Mouse (Mus musculus) MEL (cell line): ENCODE results near the gene Emg1. TPM values are rescaled to one million over a fixed set of nuclear protein-coding genes. Genes with fewer than 3 reads are reported as not detected.
A peak's percentile ranks its signal among the peaks of the same experiment; 100 is the strongest.

Experiments
- DNase-seq: peaks from one replicate; pipeline ENCODE4 v3.0.0; 2011; ENCODE audit warnings: low read depth, low spot score
- H3K27ac ChIP-seq: 2 replicates; pipeline ENCODE4 v1.5.1; 2012; ENCODE audit warnings: low read depth, mild to moderate bottlenecking, control low read depth, low read length, moderate library complexity; ENCODE audit not compliant: control insufficient read depth
- H3K27me3 ChIP-seq, 2 experiments: fragments of 150-350 bp in 1 of 2; sonication (generic) in 1 of 2; 2 replicates each; pipeline ENCODE4 v1.6.1; 2012; ENCODE audit warnings: low read length in 2 of 2, mild to moderate bottlenecking in 2 of 2, improper control_type of control experiment in 1 of 2, moderate library complexity in 1 of 2; ENCODE audit not compliant: insufficient read depth in 2 of 2, control insufficient read depth in 1 of 2
- H3K36me3 ChIP-seq, 2 experiments: 2 replicates each; pipeline ENCODE4 v1.6.1; 2012 to 2014; ENCODE audit warnings: low read length in 2 of 2, improper control_type of control experiment in 1 of 2, inconsistent platforms in 1 of 2, mild to moderate bottlenecking in 1 of 2; ENCODE audit not compliant: insufficient read depth in 2 of 2, control insufficient read depth in 1 of 2
- H3K4me1 ChIP-seq, 2 experiments: fragments of 150-350 bp in 1 of 2; sonication (generic) in 1 of 2; 2 replicates each; pipeline ENCODE4 v1.6.1; 2012; ENCODE audit warnings: low read length in 2 of 2, improper control_type of control experiment in 1 of 2, mild to moderate bottlenecking in 1 of 2; ENCODE audit not compliant: insufficient read depth in 2 of 2, control insufficient read depth in 1 of 2
- H3K4me3 ChIP-seq, 2 experiments: fragments of 150-350 bp in 1 of 2; sonication (generic) in 1 of 2; 2 replicates each; pipeline ENCODE4 v1.5.1; 2012; ENCODE audit warnings: low read depth in 2 of 2, low read length in 2 of 2, mild to moderate bottlenecking in 2 of 2, moderate library complexity in 2 of 2, control low read depth in 1 of 2, improper control_type of control experiment in 1 of 2; ENCODE audit not compliant: control insufficient read depth in 1 of 2, insufficient read depth in 1 of 2
- H3K79me2 ChIP-seq: 2 replicates; pipeline ENCODE4 v1.6.1; 2012; ENCODE audit warnings: mild to moderate bottlenecking, low read length, moderate library complexity; ENCODE audit not compliant: control insufficient read depth, poor library complexity, insufficient read depth
- H3K9ac ChIP-seq: 2 replicates; pipeline ENCODE4 v1.6.1; 2012; ENCODE audit warnings: low read depth, mild to moderate bottlenecking, control low read depth, low read length, moderate library complexity; ENCODE audit not compliant: control insufficient read depth, poor library complexity, severe bottlenecking
- H3K9me3 ChIP-seq: fragments of 150-350 bp; sonication (generic); replicated peaks from 2 replicates; pipeline ENCODE4 v1.6.1; 2012; ENCODE audit warnings: mild to moderate bottlenecking, low read length, improper control_type of control experiment, moderate library complexity; ENCODE audit not compliant: insufficient read depth
- CHD1 ChIP-seq: IDR thresholded peaks from 2 replicates; pipeline ENCODE4 v1.6.1; 2012; ENCODE audit warnings: low read depth, mild to moderate bottlenecking, inconsistent platforms, low read length, improper control_type of control experiment
- CHD2 ChIP-seq: IDR thresholded peaks from 2 replicates; pipeline ENCODE4 v1.6.1; 2011; ENCODE audit warnings: low read length, improper control_type of control experiment
- E2F4 ChIP-seq: IDR thresholded peaks from 2 replicates; pipeline ENCODE4 v1.6.1; 2011; ENCODE audit warnings: low read depth, low read length, improper control_type of control experiment, borderline replicate concordance
- ELF1 ChIP-seq: IDR thresholded peaks from 2 replicates; pipeline ENCODE4 v1.6.1; 2014; ENCODE audit warnings: low read depth, mild to moderate bottlenecking, inconsistent platforms, low read length, improper control_type of control experiment, moderate library complexity
- EP300 ChIP-seq, 2 experiments: IDR thresholded peaks; 2 replicates each; pipeline ENCODE4 v1.6.1; 2011; ENCODE audit warnings: improper control_type of control experiment in 2 of 2, low read length in 2 of 2, low read depth in 1 of 2, mild to moderate bottlenecking in 1 of 2
- ETS1 ChIP-seq: IDR thresholded peaks from 2 replicates; pipeline ENCODE4 v1.6.1; 2012; ENCODE audit warnings: low read depth, mild to moderate bottlenecking, inconsistent platforms, low read length, improper control_type of control experiment, moderate library complexity
- GATA1 ChIP-seq: IDR thresholded peaks from 2 replicates; pipeline ENCODE4 v1.6.1; 2011; ENCODE audit warnings: low read depth, low read length, improper control_type of control experiment
- JUND ChIP-seq: IDR thresholded peaks from 2 replicates; pipeline ENCODE4 v1.6.1; 2011; ENCODE audit warnings: low read depth, mild to moderate bottlenecking, improper control_type of control experiment, low read length
- MAX ChIP-seq: IDR thresholded peaks from 2 replicates; pipeline ENCODE4 v1.6.1; 2011; ENCODE audit warnings: low read length, improper control_type of control experiment
- MAZ ChIP-seq: IDR thresholded peaks from 2 replicates; pipeline ENCODE4 v1.6.1; 2012; ENCODE audit warnings: low read depth, mild to moderate bottlenecking, inconsistent platforms, low read length, improper control_type of control experiment
- MXI1 ChIP-seq: IDR thresholded peaks from 2 replicates; pipeline ENCODE4 v1.6.1; 2011; ENCODE audit warnings: mild to moderate bottlenecking, low read depth, low read length, improper control_type of control experiment
- MYB ChIP-seq: IDR thresholded peaks from 2 replicates; pipeline ENCODE4 v1.6.1; 2011; ENCODE audit warnings: mild to moderate bottlenecking, low read depth, low read length, improper control_type of control experiment
- NELFE ChIP-seq: IDR thresholded peaks from 2 replicates; pipeline ENCODE4 v1.6.1; 2011; ENCODE audit warnings: low read depth, low read length, improper control_type of control experiment
- NRF1 ChIP-seq: IDR thresholded peaks from 2 replicates; pipeline ENCODE4 v1.6.1; 2014; ENCODE audit warnings: low read depth, mild to moderate bottlenecking, inconsistent platforms, low read length, improper control_type of control experiment, moderate library complexity; ENCODE audit not compliant: poor library complexity, insufficient read depth, severe bottlenecking
- POLR2A ChIP-seq, 2 experiments: IDR thresholded peaks; 2 replicates each; pipeline ENCODE4 v1.6.1; 2011 to 2012; ENCODE audit warnings: low read length in 2 of 2, mild to moderate bottlenecking in 2 of 2, control low read depth in 1 of 2, improper control_type of control experiment in 1 of 2, low read depth in 1 of 2, moderate library complexity in 1 of 2; ENCODE audit not compliant: control insufficient read depth in 1 of 2, insufficient read depth in 1 of 2, poor library complexity in 1 of 2
- POLR2AphosphoS2 ChIP-seq: IDR thresholded peaks from 2 replicates; pipeline ENCODE4 v1.6.1; 2011; ENCODE audit warnings: low read length, improper control_type of control experiment
- RAD21 ChIP-seq: IDR thresholded peaks from 2 replicates; pipeline ENCODE4 v1.6.1; 2011; ENCODE audit warnings: mild to moderate bottlenecking, low read depth, low read length, improper control_type of control experiment
- SIN3A ChIP-seq: IDR thresholded peaks from 2 replicates; pipeline ENCODE4 v1.6.1; 2012; ENCODE audit warnings: low read length, improper control_type of control experiment, inconsistent platforms
- SMC3 ChIP-seq: IDR thresholded peaks from 2 replicates; pipeline ENCODE4 v1.6.1; 2011; ENCODE audit warnings: low read depth, low read length, improper control_type of control experiment
- TCF12 ChIP-seq: IDR thresholded peaks from 2 replicates; pipeline ENCODE4 v1.6.1; 2014; ENCODE audit warnings: low read depth, mild to moderate bottlenecking, inconsistent platforms, low read length, improper control_type of control experiment, moderate library complexity
- USF1 ChIP-seq: IDR thresholded peaks from 2 replicates; pipeline ENCODE4 v1.6.1; 2014; ENCODE audit warnings: low read depth, mild to moderate bottlenecking, inconsistent platforms, low read length, improper control_type of control experiment, moderate library complexity
- ZC3H11A ChIP-seq: IDR thresholded peaks from 2 replicates; pipeline ENCODE4 v1.6.1; 2012; ENCODE audit warnings: low read depth, mild to moderate bottlenecking, inconsistent platforms, low read length, improper control_type of control experiment
- ZKSCAN1 ChIP-seq: IDR thresholded peaks from 2 replicates; pipeline ENCODE4 v1.6.1; 2012; ENCODE audit warnings: low read depth, mild to moderate bottlenecking, inconsistent platforms, low read length, improper control_type of control experiment, moderate library complexity
- ZMIZ1 ChIP-seq: IDR thresholded peaks from 2 replicates; pipeline ENCODE4 v1.6.1; 2012; ENCODE audit warnings: low read depth, mild to moderate bottlenecking, inconsistent platforms, low read length, improper control_type of control experiment, moderate library complexity
- ZNF384 ChIP-seq: IDR thresholded peaks from 2 replicates; pipeline ENCODE4 v1.6.1; 2012; ENCODE audit warnings: low read depth, mild to moderate bottlenecking, inconsistent platforms, low read length, improper control_type of control experiment
- polyA plus RNA-seq, 2 experiments: library from polyadenylated mRNA; stranded (reverse) in 1 of 2; unstranded in 1 of 2; fragments of >175 nt in 1 of 2; fragments of >200 nt in 1 of 2; gene quantifications; 2 replicates each; pipeline versions ENCODE4 v1.2.1 to v1.2.4; 2012; ENCODE audit warnings: low replicate concordance in 2 of 2, low read depth in 1 of 2; ENCODE audit not compliant: insufficient read length in 2 of 2, insufficient read depth in 1 of 2, missing spikeins in 1 of 2
- total RNA-seq: library from RNA; depleted of rRNA; stranded (reverse); fragments of 300-350 nt; gene quantifications from 2 replicates; pipeline ENCODE4 v1.2.3, GENCODE M21; 2012

Gene Emg1
- total and polyA plus RNA-seq, 3 experiments = 346 to 391 TPM; not detected in 1

GRCm38 (mm10) chr6:124669234-124669859 is 42.6 kb downstream of the Emg1 start:
- Histone ChIP-seq H3K36me3 (peaks cover 10 to 46% of the 10 kb centered on the region in 2 experiments), H3K27me3 (no peaks in the 10 kb centered on the region), H3K9ac (no peak overlapping the region), H3K9me3 (no peaks in the 10 kb centered on the region), H3K4me3 (no peak overlapping the region), H3K27ac (no peak overlapping the region), H3K79me2 (peaks cover 71% of the 10 kb centered on the region), H3K4me1 (peaks cover 10 to 28% of the 10 kb centered on the region in 2 experiments)
- no peak for DNase-seq
- TF ChIP-seq NRF1 = no peak
- no peak for TF ChIP-seq RAD21
- TF ChIP-seq CHD2 = no peak
- no peak for TF ChIP-seq ZMIZ1
- no peak for TF ChIP-seq NELFE

- no peaks in the 10 kb centered on the region for H3K9me3 ChIP-seq
- peaks cover 59% of the 10 kb centered on the region for H3K79me2 ChIP-seq
- peak overlapping the region; percentile 40 for H3K9ac ChIP-seq
- peaks cover 9 to 24% of the 10 kb centered on the region in 2 experiments for H3K4me1 ChIP-seq
- TF ChIP-seq CHD1 (no peak), MAZ (no peak), ZC3H11A (no peak), ELF1 (no peak), RAD21 (no peak), ZKSCAN1 (no peak), GATA1 (peak; percentile 48), USF1 (no peak)
- H3K27ac ChIP-seq = peak overlapping the region; percentile 25
- H3K4me3 ChIP-seq = peak overlapping the region; percentile 30 to 99
- H3K36me3 ChIP-seq = peaks cover 1 to 37% of the 10 kb centered on the region in 2 experiments; a peak in 3 of 4 replicates
- no peaks in the 10 kb centered on the region for H3K27me3 ChIP-seq
- DNase-seq = no peak
Measured at GRCm38 (mm10) chr6:124665011-124665410, 47.0 kb downstream of the Emg1 start.

- peaks cover 9 to 22% of the 10 kb centered on the region in 2 experiments for H3K4me1 ChIP-seq
- H3K79me2 ChIP-seq = peaks cover 54% of the 10 kb centered on the region
- H3K27ac ChIP-seq = peak overlapping the region; percentile 90
- H3K36me3 ChIP-seq = peaks cover 1 to 34% of the 10 kb centered on the region in 2 experiments; a peak in 3 of 4 replicates
- H3K9ac ChIP-seq = peak overlapping the region; percentile 97
- TF ChIP-seq ETS1 (peak; percentile 56), MYB (no peak), MAX (no peak), ZNF384 (no peak), TCF12 (0 out of 2 replicates have a peak, but pooled peaks have one; percentile 23), MXI1 (no peak), RAD21 (no peak), EP300 (IDR thresholded peaks at IDR 0.05; ENCODE audit: low read depth in 1 of 2, low read length in 2 of 2) (peak; percentile 45 to 48; a peak in 1 of 4 replicates), SMC3 (no peak), GATA1 (peak; percentile 76), CHD2 (no peak), ZMIZ1 (no peak), SIN3A (peak; percentile 52), POLR2AphosphoS2 (no peak), NRF1 (no peak), JUND (no peak), E2F4 (no peak), POLR2A (IDR thresholded peaks at IDR 0.05; ENCODE audit: control insufficient read depth in 1 of 2, insufficient read depth in 1 of 2, low read depth in 1 of 2, low read length in 2 of 2, poor library complexity in 1 of 2) (0 out of 4 replicates have a peak, but pooled peaks of 1 of the 2 experiments have one; percentile 8), CHD1 (no peak)
- peak overlapping the region; percentile 99 for H3K4me3 ChIP-seq
- H3K9me3 ChIP-seq = no peaks in the 10 kb centered on the region
- DNase-seq = peak; percentile 76
- H3K27me3 ChIP-seq = no peaks in the 10 kb centered on the region
Measured at GRCm38 (mm10) chr6:124664256-124664655, 47.7 kb downstream of the Emg1 start.
